Mouse (Mus musculus): ENCODE results near the gene 9930022D16Rik.
A peak's percentile ranks its signal among the peaks of the same experiment; 100 is the strongest.

Gene 9930022D16Rik

GRCm38 (mm10) chr11:109417472-109418040 lies 3.8 kb downstream of the 9930022D16Rik start:
- no peak for DNase-seq (ENCODE audit: low spot score in 2 of 2)

GRCm38 (mm10) chr11:109419461-109419860 lies 5.7 kb downstream of the 9930022D16Rik start:
- DNase-seq (ENCODE audit: low spot score in 2 of 2), result no peak

GRCm38 (mm10) chr11:109419961-109420566 lies 6.3 kb downstream of the 9930022D16Rik start:
- DNase-seq (ENCODE audit: low spot score in 2 of 2), result peak; percentile 23 to 45

GRCm38 (mm10) chr11:109420567-109420962 lies 6.8 kb downstream of the 9930022D16Rik start:
- no peak for DNase-seq (ENCODE audit: low spot score in 2 of 2)

GRCm38 (mm10) chr11:109421205-109421604 lies 7.5 kb downstream of the 9930022D16Rik start:
- no peak for DNase-seq (ENCODE audit: low spot score in 2 of 2)

DNA sequence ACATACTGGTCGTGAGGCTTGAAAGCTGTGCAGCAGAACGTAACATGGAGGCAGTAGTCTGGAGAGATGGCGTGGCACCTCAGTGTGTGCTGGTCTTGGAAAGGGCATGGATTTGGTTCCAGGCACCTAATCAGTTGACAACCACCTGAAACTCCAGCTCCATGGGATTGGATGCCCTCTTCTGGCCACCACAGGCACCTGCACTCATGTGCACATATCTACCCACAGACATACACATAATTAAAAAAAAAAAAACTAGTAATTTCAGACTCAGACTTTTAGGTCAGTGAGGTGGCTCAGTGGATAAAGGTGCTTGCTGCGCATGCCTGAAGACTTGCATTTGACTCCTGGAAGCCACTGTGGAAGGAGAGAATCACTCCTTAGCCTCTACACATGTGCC lies 8.5 kb downstream of the 9930022D16Rik start:
- no peak for DNase-seq (ENCODE audit: low spot score in 2 of 2)

- no peak for DNase-seq (ENCODE audit: low spot score in 2 of 2)
Observed at GRCm38 (mm10) chr11:109423294-109423693, 9.6 kb downstream of the 9930022D16Rik start.

- peak; percentile 99 for DNase-seq (ENCODE audit: low spot score in 2 of 2)
Observed at GRCm38 (mm10) chr11:109425392-109426271, 11.9 kb downstream of the 9930022D16Rik start, which contains the start of gene Amz2. Gene Amz2, plus strand, starts transcription at chr11:109425946.

- DNase-seq (ENCODE audit: low spot score in 2 of 2), result no peak
Observed at GRCm38 (mm10) chr11:109426272-109426586, 12.5 kb downstream of the 9930022D16Rik start.

GRCm38 (mm10) chr11:109427353-109427752 lies 13.6 kb downstream of the 9930022D16Rik start:
- no peak for DNase-seq (ENCODE audit: low spot score in 2 of 2)

DNA sequence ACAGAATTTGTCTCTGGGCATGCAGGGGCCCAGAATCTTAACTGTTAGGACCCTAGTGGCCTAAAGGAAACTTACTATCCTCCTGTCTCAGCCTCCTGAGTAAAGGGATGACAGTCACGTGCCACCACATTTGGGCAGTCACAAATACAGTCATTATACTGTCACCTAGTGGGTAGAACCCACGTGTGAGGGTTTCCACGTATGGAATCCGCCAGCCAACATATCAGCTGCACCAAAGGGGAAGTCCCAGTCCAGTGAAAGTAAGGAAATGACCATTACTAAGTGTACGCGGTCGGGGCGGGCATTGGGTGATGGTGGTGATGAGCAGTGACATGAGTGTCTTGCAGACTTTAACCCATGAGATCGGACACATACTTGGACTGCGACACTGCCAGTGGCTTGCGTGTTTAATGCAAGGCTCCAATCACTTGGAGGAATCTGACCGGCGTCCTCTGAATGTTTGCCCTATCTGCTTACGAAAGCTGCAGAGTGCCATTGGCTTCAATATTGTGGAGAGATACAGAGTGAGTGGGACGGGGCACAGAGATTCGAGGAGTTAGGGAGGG lies 20.6 kb downstream of the 9930022D16Rik start:
- no peak for DNase-seq (ENCODE audit: low spot score in 2 of 2)

GRCm38 (mm10) chr11:109436889-109437288 lies 23.2 kb downstream of the 9930022D16Rik start:
- DNase-seq (ENCODE audit: low spot score in 2 of 2), result no peak

- DNase-seq (ENCODE audit: low spot score in 2 of 2), result no peak
Observed at GRCm38 (mm10) chr11:109439209-109439608, 25.5 kb downstream of the 9930022D16Rik start.

DNA sequence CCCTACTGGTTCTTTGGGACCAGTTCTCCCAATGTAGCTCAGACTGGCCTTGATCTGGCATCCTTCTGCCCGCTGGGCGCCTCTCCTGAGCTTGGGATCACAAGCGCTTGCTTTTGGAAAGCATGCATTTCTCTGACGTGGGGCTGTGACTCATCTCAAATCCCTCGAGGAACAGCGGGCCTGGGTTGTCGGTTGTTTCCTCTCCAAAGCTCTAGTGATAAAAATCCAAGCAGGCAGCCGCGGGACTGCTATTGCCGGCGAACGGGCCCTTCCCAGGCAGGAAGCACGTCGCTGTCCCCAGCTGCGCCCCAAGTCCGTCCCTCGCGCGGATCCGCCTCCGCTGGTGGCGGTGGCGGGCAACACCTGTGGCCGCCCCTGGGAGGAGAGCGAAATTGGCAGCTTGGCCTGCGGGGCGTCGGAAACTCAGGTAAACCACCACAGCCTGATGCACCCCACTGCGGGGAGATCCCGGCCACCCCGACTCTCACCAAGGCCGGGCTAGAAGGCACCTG lies 26.2 kb downstream of the 9930022D16Rik start:
- peak; percentile 55 to 71 for DNase-seq (ENCODE audit: low spot score in 2 of 2)

DNA sequence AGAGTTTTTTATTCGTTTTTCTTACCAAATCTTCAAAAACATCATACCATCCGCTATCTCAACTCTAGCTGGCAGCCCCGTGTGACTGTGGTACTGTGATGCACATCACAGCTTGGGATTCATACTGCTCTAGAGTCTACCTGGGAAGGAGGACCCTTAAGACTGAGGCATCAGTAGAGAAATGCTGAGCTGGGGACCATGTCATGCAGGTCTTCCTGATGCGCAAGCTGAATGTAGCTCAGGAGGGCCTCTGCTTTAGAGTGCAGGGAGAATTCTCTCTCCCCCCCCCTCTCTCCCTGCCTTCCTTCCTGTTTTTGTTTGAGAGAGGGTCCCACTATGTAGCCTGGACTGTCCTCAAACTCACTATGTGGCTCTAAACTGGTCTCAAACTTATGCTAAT lies 26.9 kb downstream of the 9930022D16Rik start:
- no peak for DNase-seq (ENCODE audit: low spot score in 2 of 2)

DNA sequence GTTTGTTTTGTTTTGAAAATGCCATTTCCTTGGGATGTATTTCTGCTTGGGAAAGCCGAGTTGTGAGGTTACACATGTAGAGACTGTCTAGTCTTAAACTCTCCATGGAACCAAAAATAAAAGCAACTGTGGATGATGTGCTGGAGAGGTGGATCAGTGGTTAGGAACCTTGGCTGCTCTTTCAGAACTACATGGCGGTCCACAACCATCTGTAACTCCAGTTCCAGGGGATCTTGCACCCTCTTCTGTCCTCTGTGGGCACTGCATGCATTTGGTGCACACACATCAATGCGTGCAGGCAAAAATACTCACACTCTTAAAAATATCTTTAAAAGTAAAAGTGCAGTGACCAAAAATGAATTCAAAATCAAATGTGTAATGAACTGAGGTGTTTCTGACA lies 27.4 kb downstream of the 9930022D16Rik start:
- DNase-seq (ENCODE audit: low spot score in 2 of 2), result peak in 1 of 2 experiments; percentile 47

GRCm38 (mm10) chr11:109442166-109442730 lies 28.5 kb downstream of the 9930022D16Rik start:
- no peak for DNase-seq (ENCODE audit: low spot score in 2 of 2)

DNA sequence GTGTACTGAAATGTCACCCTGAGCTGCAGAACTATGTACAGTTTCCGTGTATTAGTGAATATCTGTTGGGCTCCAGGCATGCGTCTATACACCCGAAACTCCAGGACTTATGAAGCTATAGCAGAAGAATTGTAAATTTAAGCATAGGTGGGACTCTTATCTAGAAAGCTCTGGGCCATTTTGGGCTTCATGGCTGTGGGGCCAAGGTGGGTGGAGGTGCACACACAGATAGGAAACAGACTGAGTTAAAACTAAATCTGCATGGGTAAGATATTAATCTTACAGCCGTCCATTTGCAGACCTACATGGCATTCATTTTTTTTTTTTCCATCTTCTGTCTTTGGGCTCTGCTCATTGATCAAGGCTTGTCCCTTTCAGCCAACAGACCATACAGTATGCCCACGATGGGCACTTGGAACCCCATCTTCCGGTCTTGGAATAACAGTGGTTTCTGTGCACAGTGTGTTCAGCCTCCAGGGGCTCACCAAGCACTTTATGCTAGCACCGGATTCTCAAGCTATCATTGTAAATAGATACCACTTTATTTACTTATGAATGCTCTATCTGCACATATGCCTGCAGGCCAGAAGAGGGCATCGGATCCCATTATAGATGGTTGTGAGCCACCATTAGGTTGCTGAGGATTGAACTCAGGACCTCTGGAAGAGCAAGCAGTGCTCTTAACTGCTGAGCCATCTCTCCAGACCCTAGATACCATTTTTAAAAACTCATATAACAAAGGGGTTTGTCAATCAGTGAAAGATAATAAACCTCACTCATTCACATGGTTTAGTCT lies 29.9 kb downstream of the 9930022D16Rik start:
- no peak for DNase-seq (ENCODE audit: low spot score in 2 of 2)

GRCm38 (mm10) chr11:109444600-109444999 lies 30.9 kb downstream of the 9930022D16Rik start:
- peak in 1 of 2 experiments; percentile 36 for DNase-seq (ENCODE audit: low spot score in 2 of 2)

- DNase-seq (ENCODE audit: low spot score in 2 of 2), result no peak
Observed at GRCm38 (mm10) chr11:109445438-109446035, 31.8 kb downstream of the 9930022D16Rik start.

- DNase-seq (ENCODE audit: low spot score in 2 of 2), result no peak
Observed at GRCm38 (mm10) chr11:109451169-109451568, 37.5 kb downstream of the 9930022D16Rik start.

All from spleen, postnatal 14 days (tissue).